Mouse (Mus musculus) hindlimb bud, embryonic 11.5 days (tissue): ENCODE measurements at regions not wholly inside any gene's neighbourhood (a gene's known extent, or its start where the extent isn't known, plus 50 kb on each side); places are given as distances from the start of the nearest gene placed in this dataset.

Experiments
- DNase-seq: peaks from one replicate; pipeline ENCODE4 v3.0.0-alpha.2; 2012; ENCODE audit warnings: low read depth, low spot score; ENCODE audit errors: extremely low spot score

GRCm38 (mm10) chr17:80827896-80828295 lies 99.6 kb upstream of the Map4k3 start:
- DNase-seq = no peak

GRCm38 (mm10) chr17:80827361-80827760 lies 99.1 kb upstream of the Map4k3 start:
- DNase-seq = no peak

GRCm38 (mm10) chr17:80825971-80826730 lies 97.9 kb upstream of the Map4k3 start:
- DNase-seq = no peak

- no peak for DNase-seq
These were observed 97.2 kb upstream of the Map4k3 start for GRCm38 (mm10) chr17:80825518-80825901.

- no peak for DNase-seq
These were observed 96.7 kb upstream of the Map4k3 start for GRCm38 (mm10) chr17:80824826-80825517.

- no peak for DNase-seq
These were observed 96.0 kb upstream of the Map4k3 start for GRCm38 (mm10) chr17:80824261-80824660.

- DNase-seq = no peak
These were observed 92.6 kb upstream of the Map4k3 start for GRCm38 (mm10) chr17:80820888-80821287.

- no peak for DNase-seq
These were observed 90.3 kb upstream of the Map4k3 start for GRCm38 (mm10) chr17:80818477-80819028.

- no peak for DNase-seq
These were observed 87.5 kb upstream of the Map4k3 start for GRCm38 (mm10) chr17:80815747-80816146.

GRCm38 (mm10) chr17:80813194-80813593 lies 84.9 kb upstream of the Map4k3 start:
- DNase-seq = no peak

GRCm38 (mm10) chr17:80809275-80809674 lies 81.0 kb upstream of the Map4k3 start:
- no peak for DNase-seq

- no peak for DNase-seq
These were observed 79.8 kb upstream of the Map4k3 start for GRCm38 (mm10) chr17:80808069-80808468.

GRCm38 (mm10) chr17:80803361-80803915 lies 75.2 kb upstream of the Map4k3 start:
- no peak for DNase-seq

GRCm38 (mm10) chr17:80802622-80803021 lies 74.3 kb upstream of the Map4k3 start:
- no peak for DNase-seq

GRCm38 (mm10) chr17:80801991-80802390 lies 73.7 kb upstream of the Map4k3 start:
- DNase-seq = no peak

GRCm38 (mm10) chr17:80801451-80801983 lies 73.2 kb upstream of the Map4k3 start:
- DNase-seq = no peak

GRCm38 (mm10) chr17:80800877-80801276 lies 72.6 kb upstream of the Map4k3 start:
- DNase-seq = no peak

- DNase-seq = no peak
These were observed 72.2 kb upstream of the Map4k3 start for GRCm38 (mm10) chr17:80800454-80800853.

- DNase-seq = no peak
These were observed 70.8 kb upstream of the Map4k3 start for GRCm38 (mm10) chr17:80799061-80799460.

GRCm38 (mm10) chr17:80798281-80798980 lies 70.1 kb upstream of the Map4k3 start:
- no peak for DNase-seq

- DNase-seq = no peak
These were observed 68.5 kb upstream of the Map4k3 start for GRCm38 (mm10) chr17:80796790-80797189.
